Mouse (Mus musculus): ENCODE data around the gene Sapcd1.

- TF ChIP-seq CTCF (IDR thresholded peaks at IDR 0.05; ENCODE audit: low read depth) (no peak), EP300 (IDR thresholded peaks at IDR 0.05; ENCODE audit: low read depth) (no peak)
Observed at GRCm38 (mm10) chr17:35001452-35002152, 26.2 kb downstream of the Sapcd1 start.
